Mouse (Mus musculus) MEL (cell line): ENCODE results near the gene Pdgfd. TPM values are rescaled to one million over a fixed set of nuclear protein-coding genes. Genes with fewer than 3 reads are reported as not detected.

ENCODE experiments used
- DNase-seq: peaks from one replicate; pipeline ENCODE4 v3.0.0; 2011; ENCODE audit warnings: low read depth, low spot score
- H3K27ac ChIP-seq: 2 replicates; pipeline ENCODE4 v1.5.1; 2012; ENCODE audit warnings: low read depth, mild to moderate bottlenecking, control low read depth, low read length, moderate library complexity; ENCODE audit not compliant: control insufficient read depth
- H3K27me3 ChIP-seq, 2 experiments: fragments of 150-350 bp in 1 of 2; sonication (generic) in 1 of 2; 2 replicates each; pipeline ENCODE4 v1.6.1; 2012; ENCODE audit warnings: low read length in 2 of 2, mild to moderate bottlenecking in 2 of 2, improper control_type of control experiment in 1 of 2, moderate library complexity in 1 of 2; ENCODE audit not compliant: insufficient read depth in 2 of 2, control insufficient read depth in 1 of 2
- H3K36me3 ChIP-seq, 2 experiments: 2 replicates each; pipeline ENCODE4 v1.6.1; 2012 to 2014; ENCODE audit warnings: low read length in 2 of 2, improper control_type of control experiment in 1 of 2, inconsistent platforms in 1 of 2, mild to moderate bottlenecking in 1 of 2; ENCODE audit not compliant: insufficient read depth in 2 of 2, control insufficient read depth in 1 of 2
- H3K4me1 ChIP-seq, 2 experiments: fragments of 150-350 bp in 1 of 2; sonication (generic) in 1 of 2; 2 replicates each; pipeline ENCODE4 v1.6.1; 2012; ENCODE audit warnings: low read length in 2 of 2, improper control_type of control experiment in 1 of 2, mild to moderate bottlenecking in 1 of 2; ENCODE audit not compliant: insufficient read depth in 2 of 2, control insufficient read depth in 1 of 2
- H3K4me3 ChIP-seq, 2 experiments: fragments of 150-350 bp in 1 of 2; sonication (generic) in 1 of 2; 2 replicates each; pipeline ENCODE4 v1.5.1; 2012; ENCODE audit warnings: low read depth in 2 of 2, low read length in 2 of 2, mild to moderate bottlenecking in 2 of 2, moderate library complexity in 2 of 2, control low read depth in 1 of 2, improper control_type of control experiment in 1 of 2; ENCODE audit not compliant: control insufficient read depth in 1 of 2, insufficient read depth in 1 of 2
- H3K79me2 ChIP-seq: 2 replicates; pipeline ENCODE4 v1.6.1; 2012; ENCODE audit warnings: mild to moderate bottlenecking, low read length, moderate library complexity; ENCODE audit not compliant: control insufficient read depth, poor library complexity, insufficient read depth
- H3K9ac ChIP-seq: 2 replicates; pipeline ENCODE4 v1.6.1; 2012; ENCODE audit warnings: low read depth, mild to moderate bottlenecking, control low read depth, low read length, moderate library complexity; ENCODE audit not compliant: control insufficient read depth, poor library complexity, severe bottlenecking
- H3K9me3 ChIP-seq: fragments of 150-350 bp; sonication (generic); replicated peaks from 2 replicates; pipeline ENCODE4 v1.6.1; 2012; ENCODE audit warnings: mild to moderate bottlenecking, low read length, improper control_type of control experiment, moderate library complexity; ENCODE audit not compliant: insufficient read depth
- CHD1 ChIP-seq: IDR thresholded peaks from 2 replicates; pipeline ENCODE4 v1.6.1; 2012; ENCODE audit warnings: low read depth, mild to moderate bottlenecking, inconsistent platforms, low read length, improper control_type of control experiment
- ELF1 ChIP-seq: IDR thresholded peaks from 2 replicates; pipeline ENCODE4 v1.6.1; 2014; ENCODE audit warnings: low read depth, mild to moderate bottlenecking, inconsistent platforms, low read length, improper control_type of control experiment, moderate library complexity
- EP300 ChIP-seq, 2 experiments: IDR thresholded peaks; 2 replicates each; pipeline ENCODE4 v1.6.1; 2011; ENCODE audit warnings: improper control_type of control experiment in 2 of 2, low read length in 2 of 2, low read depth in 1 of 2, mild to moderate bottlenecking in 1 of 2
- GABPA ChIP-seq: IDR thresholded peaks from 2 replicates; pipeline ENCODE4 v1.6.1; 2012; ENCODE audit warnings: low read depth, mild to moderate bottlenecking, inconsistent platforms, low read length, improper control_type of control experiment, moderate library complexity
- GATA1 ChIP-seq: IDR thresholded peaks from 2 replicates; pipeline ENCODE4 v1.6.1; 2011; ENCODE audit warnings: low read depth, low read length, improper control_type of control experiment
- KAT2A ChIP-seq: conservative IDR thresholded peaks from 2 replicates; pipeline ENCODE4 v1.6.1; 2012; ENCODE audit warnings: low read depth, low read length, improper control_type of control experiment, inconsistent platforms
- MEF2A ChIP-seq: IDR thresholded peaks from 2 replicates; pipeline ENCODE4 v1.6.1; 2014; ENCODE audit warnings: low read depth, mild to moderate bottlenecking, inconsistent platforms, low read length, improper control_type of control experiment; ENCODE audit not compliant: poor library complexity, insufficient replicate concordance, severe bottlenecking; ENCODE audit errors: extremely low read depth
- NELFE ChIP-seq: IDR thresholded peaks from 2 replicates; pipeline ENCODE4 v1.6.1; 2011; ENCODE audit warnings: low read depth, low read length, improper control_type of control experiment
- NRF1 ChIP-seq: IDR thresholded peaks from 2 replicates; pipeline ENCODE4 v1.6.1; 2014; ENCODE audit warnings: low read depth, mild to moderate bottlenecking, inconsistent platforms, low read length, improper control_type of control experiment, moderate library complexity; ENCODE audit not compliant: poor library complexity, insufficient read depth, severe bottlenecking
- SMC3 ChIP-seq: IDR thresholded peaks from 2 replicates; pipeline ENCODE4 v1.6.1; 2011; ENCODE audit warnings: low read depth, low read length, improper control_type of control experiment
- TBP ChIP-seq: IDR thresholded peaks from 2 replicates; pipeline ENCODE4 v1.8.0; 2011; ENCODE audit warnings: low read depth, low read length, improper control_type of control experiment
- USF2 ChIP-seq, 2 experiments: IDR thresholded peaks; 2 replicates each; pipeline ENCODE4 v1.6.1; 2011 to 2012; ENCODE audit warnings: improper control_type of control experiment in 2 of 2, low read length in 2 of 2, borderline replicate concordance in 1 of 2, inconsistent platforms in 1 of 2, low read depth in 1 of 2, mild to moderate bottlenecking in 1 of 2; ENCODE audit not compliant: insufficient read depth in 1 of 2
- ZNF384 ChIP-seq: IDR thresholded peaks from 2 replicates; pipeline ENCODE4 v1.6.1; 2012; ENCODE audit warnings: low read depth, mild to moderate bottlenecking, inconsistent platforms, low read length, improper control_type of control experiment
- polyA plus RNA-seq, 2 experiments: library from polyadenylated mRNA; stranded (reverse) in 1 of 2; unstranded in 1 of 2; fragments of >175 nt in 1 of 2; fragments of >200 nt in 1 of 2; gene quantifications; 2 replicates each; pipeline versions ENCODE4 v1.2.1 to v1.2.4; 2012; ENCODE audit warnings: low replicate concordance in 2 of 2, low read depth in 1 of 2; ENCODE audit not compliant: insufficient read length in 2 of 2, insufficient read depth in 1 of 2, missing spikeins in 1 of 2
- total RNA-seq: library from RNA; depleted of rRNA; stranded (reverse); fragments of 300-350 nt; gene quantifications from 2 replicates; pipeline ENCODE4 v1.2.3, GENCODE M21; 2012; rRNA removed

Gene Pdgfd
- total and polyA plus RNA-seq, 3 experiments: not detected

GRCm38 (mm10) chr9:6424606-6425005, 256.2 kb downstream of the Pdgfd start:
- H3K9me3 ChIP-seq: no peaks in the 10 kb centered on the region
- H3K4me3 ChIP-seq: no peak overlapping the region
- H3K27me3 ChIP-seq: no peaks in the 10 kb centered on the region
- H3K79me2 ChIP-seq: no peaks in the 10 kb centered on the region
- TF ChIP-seq NELFE (no peak), TBP (no peak), SMC3 (no peak), GABPA (no peak), ELF1 (no peak), MEF2A (no peak), CHD1 (no peak), KAT2A (no peak), NRF1 (no peak), EP300 (IDR thresholded peaks at IDR 0.05; ENCODE audit: low read depth in 1 of 2, low read length in 2 of 2) (no peak), USF2 (IDR thresholded peaks at IDR 0.05; ENCODE audit: borderline replicate concordance in 1 of 2, insufficient read depth in 1 of 2, low read depth in 1 of 2, low read length in 2 of 2) (no peak), GATA1 (no peak), ZNF384 (no peak)
- H3K4me1 ChIP-seq: no peaks in the 10 kb centered on the region
- no peak for DNase-seq
- no peak overlapping the region for H3K9ac ChIP-seq
- no peak overlapping the region for H3K27ac ChIP-seq
- no peaks in the 10 kb centered on the region for H3K36me3 ChIP-seq

Other genes with a start within 250 kb of the Pdgfd start
- gene Ddi1, start 101.3 kb downstream of the Pdgfd start, total RNA-seq: not detected in 2 replicates
- gene Ddi1, start 101.3 kb downstream of the Pdgfd start, polyA plus RNA-seq: not detected